Mouse (Mus musculus) forebrain, embryonic 11.5 days (tissue): ENCODE data around the gene Kcnj16. TPM values are rescaled to one million over a fixed set of nuclear protein-coding genes. Genes with fewer than 3 reads are reported as not detected.

Experiments used
- polyA plus RNA-seq: library from polyadenylated mRNA; unstranded; fragments of >200 nt; fragmentation: Nextera tagmentation; extraction: Ambion mirVana; gene quantifications from 2 replicates; pipeline ENCODE4 v1.2.1, GENCODE M21; 2014

Gene Kcnj16
- polyA plus RNA-seq, 1 experiment from 2014 or later: 0.05 TPM

Other genes starting within 250 kb of the Kcnj16 start
- gene Kcnj2, start 98.1 kb downstream of the Kcnj16 start, polyA plus RNA-seq: 0.33 and 0.40 TPM in 2 replicates